Mouse (Mus musculus) cerebellum, postnatal 14 days (tissue): ENCODE measurements at regions not wholly inside any gene's neighbourhood (a gene's known extent, or its start where the extent isn't known, plus 50 kb on each side); places are given as distances from the start of the nearest gene placed in this dataset.

Source experiments
- DNase-seq, 2 experiments: peaks; one replicate each; pipeline ENCODE4 v3.0.0; 2021; ENCODE audit warnings: mixed read lengths in 2 of 2

- DNase-seq: peak; percentile 69 to 71
Measured at GRCm38 (mm10) chr8:88417307-88418095, 55.5 kb upstream of the Brd7 start.

GRCm38 (mm10) chr8:88423264-88423663 is 61.3 kb upstream of the Brd7 start:
- no peak for DNase-seq

- no peak for DNase-seq
Measured at GRCm38 (mm10) chr8:88428560-88428959, 66.6 kb upstream of the Brd7 start.

- no peak for DNase-seq
Measured at GRCm38 (mm10) chr8:88431389-88431788, 69.4 kb upstream of the Brd7 start.

GRCm38 (mm10) chr8:88435686-88436085 is 73.7 kb upstream of the Brd7 start:
- peak in 1 of 2 experiments; percentile 19 for DNase-seq

GRCm38 (mm10) chr8:88440219-88440618 is 78.2 kb upstream of the Brd7 start:
- DNase-seq: no peak

GRCm38 (mm10) chr8:88443397-88443796 is 77.8 kb upstream of the Nkd1 start:
- no peak for DNase-seq

- DNase-seq: peak; percentile 61 to 72
Measured at GRCm38 (mm10) chr8:88447406-88447805, 73.7 kb upstream of the Nkd1 start.

- peak; percentile 65 to 73 for DNase-seq
Measured at GRCm38 (mm10) chr8:88447844-88448535, 73.2 kb upstream of the Nkd1 start.

- DNase-seq: peak; percentile 41 to 55
Measured at GRCm38 (mm10) chr8:88449001-88449400, 72.2 kb upstream of the Nkd1 start.

- DNase-seq: peak; percentile 23 to 31
Measured at GRCm38 (mm10) chr8:88449534-88449933, 71.6 kb upstream of the Nkd1 start.

GRCm38 (mm10) chr8:88450864-88451657 is 70.1 kb upstream of the Nkd1 start:
- peak in 1 of 2 experiments; percentile 19 for DNase-seq

- peak; percentile 30 to 62 for DNase-seq
Measured at GRCm38 (mm10) chr8:88451658-88452500, 69.3 kb upstream of the Nkd1 start.

GRCm38 (mm10) chr8:88452501-88452847 is 68.7 kb upstream of the Nkd1 start:
- peak; percentile 59 to 77 for DNase-seq

GRCm38 (mm10) chr8:88454048-88454696 is 67.0 kb upstream of the Nkd1 start:
- peak; percentile 83 to 85 for DNase-seq

GRCm38 (mm10) chr8:88454906-88455305 is 66.2 kb upstream of the Nkd1 start:
- no peak for DNase-seq

- DNase-seq: peak; percentile 33 to 54
Measured at GRCm38 (mm10) chr8:88455434-88456020, 65.6 kb upstream of the Nkd1 start.

- DNase-seq: no peak
Measured at GRCm38 (mm10) chr8:88459197-88459596, 62.0 kb upstream of the Nkd1 start.

- DNase-seq: no peak
Measured at GRCm38 (mm10) chr8:88467756-88468155, 53.4 kb upstream of the Nkd1 start.

- DNase-seq: no peak
Measured at GRCm38 (mm10) chr8:88470931-88471455, 50.2 kb upstream of the Nkd1 start.
